Mouse (Mus musculus) liver, adult 2 months (tissue): ENCODE data around the gene Mfsd6l. TPM values are rescaled to one million over a fixed set of nuclear protein-coding genes. Genes with fewer than 3 reads are reported as not detected.

Experiments
- DNase-seq: peaks from one replicate; pipeline ENCODE4 v3.0.0-alpha.2; 2011; ENCODE audit warnings: low read depth, low spot score; ENCODE audit errors: extremely low read depth
- H3K27ac ChIP-seq: fragments of 200-500 bp; replicated peaks from 2 replicates; pipeline ENCODE4 v1.5.1; 2012; ENCODE audit warnings: low read depth, mild to moderate bottlenecking, control low read depth, inconsistent platforms, low read length; ENCODE audit not compliant: insufficient read depth
- H3K27me3 ChIP-seq: fragments of 200-500 bp; 2 replicates; pipeline ENCODE4 v1.6.1; 2012; ENCODE audit warnings: mild to moderate bottlenecking, moderate library complexity, low read length, inconsistent platforms; ENCODE audit not compliant: control insufficient read depth, insufficient read depth
- H3K36me3 ChIP-seq: fragments of 200-500 bp; 2 replicates; pipeline ENCODE4 v1.6.1; 2012; ENCODE audit warnings: low read length, inconsistent platforms; ENCODE audit not compliant: control insufficient read depth, insufficient read depth
- H3K4me1 ChIP-seq: fragments of 200-500 bp; 2 replicates; pipeline ENCODE4 v1.6.1; 2011; ENCODE audit warnings: low read length; ENCODE audit not compliant: control insufficient read depth, insufficient read depth
- H3K4me3 ChIP-seq: fragments of 200-500 bp; 2 replicates; pipeline ENCODE4 v1.5.1; 2011; ENCODE audit warnings: low read depth, mild to moderate bottlenecking, control low read depth, low read length, moderate library complexity; ENCODE audit not compliant: insufficient read depth
- H3K79me2 ChIP-seq: fragments of 200-500 bp; 2 replicates; pipeline ENCODE4 v1.6.1; 2012; ENCODE audit warnings: inconsistent platforms, mild to moderate bottlenecking, low read length, moderate library complexity; ENCODE audit not compliant: control insufficient read depth, insufficient read depth
- H3K9ac ChIP-seq: fragments of 200-500 bp; 2 replicates; pipeline ENCODE4 v1.6.1; 2012; ENCODE audit warnings: low read depth, mild to moderate bottlenecking, control low read depth, inconsistent platforms, low read length
- CTCF ChIP-seq: fragments of 200-500 bp; IDR thresholded peaks from 2 replicates; pipeline ENCODE4 v1.5.1; 2011; ENCODE audit warnings: low read depth, low read length, control low read depth
- POLR2A ChIP-seq: fragments of 200-500 bp; IDR thresholded peaks from 2 replicates; pipeline ENCODE4 v1.6.1; 2011; ENCODE audit warnings: low read length, control low read depth; ENCODE audit not compliant: insufficient read depth; ENCODE audit errors: extremely low read depth
- WGBS: fragments of 180-500 bp; shearing (Covaris S2); methylation state at CpG from one replicate; pipeline ENCODE4 v1.1.7; 2018; 5-methylcytosine and 5-hydroxymethylcytosine counted together
- polyA plus RNA-seq: library from polyadenylated mRNA; depleted of rRNA; stranded (reverse); fragments of >200 nt; gene quantifications from 2 replicates; pipeline ENCODE4 v1.2.3, GENCODE M21; 2012; rRNA removed
- total RNA-seq: library from RNA; depleted of rRNA; stranded (reverse); fragments of >200 nt; gene quantifications from 2 replicates; pipeline ENCODE4 v1.2.3, GENCODE M21; 2014; rRNA removed

Mfsd6l gene
- total and polyA plus RNA-seq, 2 experiments, result 0.06 TPM; not detected in 1

DNA sequence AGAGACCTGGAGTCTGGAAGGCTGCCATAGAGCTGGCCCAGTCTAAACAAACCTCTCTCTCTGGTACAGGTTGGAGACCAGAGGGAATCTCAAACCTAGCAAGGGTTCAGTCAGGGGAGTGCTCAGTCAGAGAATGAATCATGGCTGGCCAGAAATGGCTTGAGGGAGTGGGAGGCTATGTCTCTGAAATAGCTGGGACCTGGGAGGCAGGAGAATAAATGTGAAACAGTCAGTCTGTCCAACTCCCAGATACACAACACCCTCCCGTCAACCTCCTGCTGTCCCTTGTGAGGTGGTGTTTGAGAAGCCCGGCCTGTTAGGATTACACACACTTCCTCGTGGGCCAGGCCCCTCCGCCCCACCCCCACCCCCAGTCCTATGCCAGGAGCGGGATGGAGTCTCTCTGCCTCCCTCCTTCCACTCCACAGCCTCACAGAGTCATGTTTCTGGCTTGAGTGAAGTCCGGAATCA, 44.6 kb downstream of the Mfsd6l start:
- 68% methylated on average over 6 of the region's 6 CpGs for WGBS
- TF ChIP-seq CTCF (no peak), POLR2A (no peak)
- no peaks in the 10 kb centered on the region for H3K27me3 ChIP-seq
- no peaks in the 10 kb centered on the region for H3K36me3 ChIP-seq
- H3K4me3 ChIP-seq, result no peak overlapping the region
- no peak for DNase-seq
- no peak overlapping the region for H3K9ac ChIP-seq
- H3K4me1 ChIP-seq, result no peaks in the 10 kb centered on the region
- H3K27ac ChIP-seq, result no peak overlapping the region
- H3K79me2 ChIP-seq, result no peaks in the 10 kb centered on the region

DNA sequence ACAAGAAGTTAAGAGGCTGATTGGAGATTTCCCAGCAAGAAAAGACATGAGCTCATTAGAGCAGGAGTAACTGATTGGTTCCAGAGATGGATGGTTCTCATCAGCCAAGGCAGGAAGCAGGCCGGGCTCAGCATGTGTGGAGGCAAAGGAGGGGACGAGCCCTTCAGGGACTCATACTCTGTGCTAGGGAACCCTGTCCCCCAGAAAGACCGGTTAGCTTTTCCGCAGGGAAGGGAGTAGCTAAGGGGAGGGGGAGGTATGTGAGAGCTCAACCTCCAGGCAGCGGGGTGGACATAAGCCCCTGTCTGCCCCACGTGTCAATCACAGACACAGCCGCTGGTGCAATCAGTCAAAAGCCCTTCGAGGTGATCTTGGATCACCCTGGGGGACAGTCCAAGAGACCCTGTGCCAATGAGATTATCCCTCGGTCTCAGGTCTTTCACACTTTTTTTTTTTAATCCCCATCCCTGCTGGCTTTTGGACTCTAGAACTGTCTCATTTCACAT, 45.6 kb downstream of the Mfsd6l start:
- H3K36me3 ChIP-seq, result no peaks in the 10 kb centered on the region
- no peak for DNase-seq
- whole genome bisulfite sequencing, result 71% methylated on average over 9 of the region's 9 CpGs
- H3K79me2 ChIP-seq, result no peaks in the 10 kb centered on the region
- H3K4me1 ChIP-seq, result no peaks in the 10 kb centered on the region
- H3K4me3 ChIP-seq, result no peak overlapping the region
- TF ChIP-seq POLR2A (no peak), CTCF (no peak)
- H3K27me3 ChIP-seq, result no peaks in the 10 kb centered on the region
- no peak overlapping the region for H3K27ac ChIP-seq
- H3K9ac ChIP-seq, result no peak overlapping the region

DNA sequence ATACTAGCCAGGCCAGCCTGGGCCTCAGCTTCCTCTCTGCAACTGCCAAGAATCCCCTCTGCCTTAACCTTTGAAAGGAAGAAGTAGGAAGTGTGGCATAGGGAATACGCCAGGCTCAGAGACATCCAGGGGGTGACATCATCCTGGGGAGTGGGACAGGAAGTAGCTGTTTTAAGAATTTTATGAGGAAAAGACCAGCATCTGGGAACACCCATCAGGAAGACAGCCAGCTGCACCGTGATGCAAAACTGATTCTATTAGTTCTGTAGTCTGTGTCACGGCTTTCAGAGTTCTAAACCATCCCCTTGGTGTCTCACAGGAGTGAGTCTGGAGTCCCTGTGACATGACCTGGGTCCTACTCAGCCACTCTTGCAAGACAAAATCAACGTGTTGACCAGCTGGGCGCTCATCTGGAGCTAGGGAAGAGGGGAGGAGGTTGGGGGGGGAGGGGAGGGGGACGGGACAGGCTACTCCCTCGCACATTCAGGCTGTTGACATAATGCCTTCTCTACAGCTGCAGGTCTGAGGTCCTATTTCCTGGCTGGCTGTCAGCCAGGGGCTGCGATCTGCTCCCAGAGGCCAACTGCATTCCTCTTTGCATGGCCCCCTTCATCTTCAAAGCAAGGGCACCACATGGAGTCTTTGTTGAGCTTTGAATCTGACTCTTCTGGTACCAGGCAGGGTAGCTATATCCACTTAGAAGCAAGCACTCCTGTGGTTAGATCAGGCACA, 46.4 kb downstream of the Mfsd6l start:
- no peaks in the 10 kb centered on the region for H3K79me2 ChIP-seq
- H3K27me3 ChIP-seq, result no peaks in the 10 kb centered on the region
- H3K9ac ChIP-seq, result no peak overlapping the region
- H3K36me3 ChIP-seq, result no peaks in the 10 kb centered on the region
- TF ChIP-seq CTCF (no peak), POLR2A (no peak)
- no peak overlapping the region for H3K27ac ChIP-seq
- no peak overlapping the region for H3K4me3 ChIP-seq
- 27% methylated on average over 8 of the region's 8 CpGs for WGBS
- DNase-seq, result no peak
- no peaks in the 10 kb centered on the region for H3K4me1 ChIP-seq

DNA sequence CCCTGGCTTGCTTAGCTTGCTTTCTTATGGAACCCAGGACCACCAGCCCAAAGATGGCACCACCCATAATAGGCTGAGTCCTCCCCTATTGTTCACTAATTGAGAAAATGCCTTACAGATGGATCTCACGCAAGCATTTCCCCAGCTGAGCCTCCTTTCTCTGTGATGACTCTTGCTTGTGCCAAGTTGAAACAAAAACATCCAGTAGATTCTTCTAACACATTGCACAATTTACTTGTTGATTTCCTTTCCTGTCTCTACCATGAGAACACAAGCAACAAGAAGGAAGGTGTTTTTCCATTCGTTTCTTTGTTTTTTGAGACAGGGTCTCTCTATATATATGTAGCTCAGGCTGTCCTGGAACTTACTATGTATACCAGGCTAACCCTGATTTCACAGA, 51.1 kb downstream of the Mfsd6l start:
- no peak for DNase-seq
- H3K27me3 ChIP-seq, result no peaks in the 10 kb centered on the region
- H3K36me3 ChIP-seq, result no peaks in the 10 kb centered on the region
- no peak overlapping the region for H3K9ac ChIP-seq
- no peaks in the 10 kb centered on the region for H3K79me2 ChIP-seq
- no peak overlapping the region for H3K27ac ChIP-seq
- H3K4me1 ChIP-seq, result no peaks in the 10 kb centered on the region
- WGBS, result 86% methylated on average over 2 of the region's 2 CpGs
- no peak for TF ChIP-seq POLR2A
- no peak for TF ChIP-seq CTCF
- H3K4me3 ChIP-seq, result no peak overlapping the region

Other genes starting within 250 kb of the Mfsd6l start
- 4.9 and 7.2 TPM in 2 replicates for gene Ntn1, start 155.4 kb upstream of the Mfsd6l start, total RNA-seq
- gene Ntn1, start 155.4 kb upstream of the Mfsd6l start, polyA plus RNA-seq, result 5.5 and 7.8 TPM in 2 replicates
- 0.28 and 1.2 TPM in 2 replicates for gene Pik3r5, start 124.1 kb upstream of the Mfsd6l start, total RNA-seq
- 0.29 and 0.77 TPM in 2 replicates for gene Pik3r5, start 124.1 kb upstream of the Mfsd6l start, polyA plus RNA-seq
- gene Pik3r6, start 53.2 kb upstream of the Mfsd6l start, total RNA-seq, result 0.74 and 1.4 TPM in 2 replicates
- gene Pik3r6, start 53.2 kb upstream of the Mfsd6l start, polyA plus RNA-seq, result 0.37 and 0.73 TPM in 2 replicates
- not detected in 2 replicates for gene Ccdc42, start 30.8 kb downstream of the Mfsd6l start, total RNA-seq
- gene Ccdc42, start 30.8 kb downstream of the Mfsd6l start, polyA plus RNA-seq, result not detected in 2 replicates
- gene Myh10, start 135.4 kb downstream of the Mfsd6l start, total RNA-seq, result 7.5 and 10.9 TPM in 2 replicates
- 3.0 and 4.4 TPM in 2 replicates for gene Myh10, start 135.4 kb downstream of the Mfsd6l start, polyA plus RNA-seq